Mouse (Mus musculus) lung, adult 2 months (tissue): ENCODE data around the gene Gm10337.

ENCODE experiments used
- CTCF ChIP-seq: fragments of 200-500 bp; IDR thresholded peaks from 2 replicates; pipeline ENCODE4 v1.5.1; 2011; ENCODE audit warnings: mild to moderate bottlenecking, low read length, control low read depth; ENCODE audit not compliant: insufficient read depth
- POLR2A ChIP-seq: fragments of 200-500 bp; IDR thresholded peaks from 2 replicates; pipeline ENCODE4 v1.6.1; 2011; ENCODE audit warnings: low read depth, mild to moderate bottlenecking, control low read depth, low read length, borderline replicate concordance; ENCODE audit errors: extremely low read depth

- TF ChIP-seq CTCF (no peak), POLR2A (peak; percentile 82; the same call in 1 of the 2 replicates)
Measured at GRCm38 (mm10) chr15:102517631-102517975, 14.1 kb downstream of the Gm10337 start.
